Mouse (Mus musculus): ENCODE measurements at regions not wholly inside any gene's neighbourhood (a gene's known extent, or its start where the extent isn't known, plus 50 kb on each side); places are given as distances from the start of the nearest gene placed in this dataset.

DNA sequence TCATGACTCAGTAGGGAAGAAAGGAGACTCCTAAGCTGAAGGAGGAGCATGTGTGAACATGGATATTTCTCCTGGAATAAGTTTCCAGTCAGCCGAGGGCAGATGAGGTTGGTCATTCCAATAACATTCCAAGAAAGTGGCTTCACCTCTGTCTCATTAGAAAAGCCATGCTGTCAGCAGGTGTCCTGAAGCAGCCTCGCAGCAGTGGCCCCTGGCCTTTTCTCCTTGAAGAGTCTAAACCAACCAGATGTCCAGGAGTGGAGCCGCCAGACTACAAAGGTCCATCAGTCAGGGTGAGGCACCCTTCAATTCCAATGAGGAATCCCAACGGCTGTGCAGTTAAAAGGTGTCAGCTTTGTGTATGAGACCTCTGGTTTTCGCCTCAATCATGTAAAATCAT is 197.2 kb upstream of the Klf3 start:
- DNase-seq (ENCODE audit: low spot score), result no peak

DNA sequence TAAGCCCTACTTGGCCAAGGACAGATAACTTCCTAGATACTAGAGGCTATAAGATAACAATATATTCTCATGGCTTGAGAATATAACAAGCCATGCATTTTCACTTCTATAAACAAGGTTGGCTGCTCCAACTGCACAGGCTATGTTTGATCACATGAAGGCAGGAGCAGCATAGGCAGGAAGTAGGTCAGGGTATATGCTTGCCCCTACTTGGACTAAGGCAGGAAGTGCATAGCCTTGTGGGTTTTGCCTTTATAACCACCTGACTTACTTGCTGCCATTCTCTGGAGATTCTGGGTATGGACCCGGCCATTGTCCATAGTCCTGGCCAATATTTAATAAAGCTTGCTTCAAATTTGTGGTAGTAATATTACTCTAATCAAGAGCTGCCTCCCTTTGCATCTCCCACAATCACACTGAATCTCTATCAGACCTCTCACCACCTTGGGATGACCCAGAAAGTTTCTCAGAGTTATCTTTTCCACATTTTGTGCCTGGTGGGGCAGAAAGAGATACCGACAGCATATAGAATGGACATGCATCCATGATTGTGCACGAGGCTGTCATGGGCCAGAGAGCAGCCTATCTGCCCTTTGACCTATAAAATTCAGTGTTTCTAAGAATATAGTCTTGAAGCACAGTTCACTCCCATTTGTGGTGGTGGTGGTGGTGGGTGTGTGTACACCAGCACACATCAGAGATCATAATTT is 193.7 kb upstream of the Klf3 start:
- DNase-seq (ENCODE audit: low spot score), result no peak

DNA sequence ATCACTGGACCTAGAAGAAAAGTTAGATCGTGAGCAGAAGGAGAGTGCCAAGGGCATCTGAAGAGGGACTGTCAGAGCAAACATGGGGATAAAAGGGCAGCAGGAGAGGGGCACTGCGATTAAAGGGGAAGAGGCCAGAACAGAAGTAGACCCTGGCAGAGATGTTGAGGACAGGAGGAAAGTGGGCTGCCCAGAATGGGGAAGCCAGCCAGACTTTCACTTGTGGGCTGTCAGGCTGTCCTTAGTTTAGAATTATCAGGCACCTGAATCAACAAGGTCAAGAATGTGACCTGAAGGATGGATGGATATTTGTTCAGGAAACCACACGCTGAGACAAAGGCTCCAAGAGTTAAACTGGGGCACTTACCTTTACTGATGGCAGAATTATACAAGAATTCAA is 193.0 kb upstream of the Klf3 start:
- no peak for DNase-seq (ENCODE audit: low spot score)

DNA sequence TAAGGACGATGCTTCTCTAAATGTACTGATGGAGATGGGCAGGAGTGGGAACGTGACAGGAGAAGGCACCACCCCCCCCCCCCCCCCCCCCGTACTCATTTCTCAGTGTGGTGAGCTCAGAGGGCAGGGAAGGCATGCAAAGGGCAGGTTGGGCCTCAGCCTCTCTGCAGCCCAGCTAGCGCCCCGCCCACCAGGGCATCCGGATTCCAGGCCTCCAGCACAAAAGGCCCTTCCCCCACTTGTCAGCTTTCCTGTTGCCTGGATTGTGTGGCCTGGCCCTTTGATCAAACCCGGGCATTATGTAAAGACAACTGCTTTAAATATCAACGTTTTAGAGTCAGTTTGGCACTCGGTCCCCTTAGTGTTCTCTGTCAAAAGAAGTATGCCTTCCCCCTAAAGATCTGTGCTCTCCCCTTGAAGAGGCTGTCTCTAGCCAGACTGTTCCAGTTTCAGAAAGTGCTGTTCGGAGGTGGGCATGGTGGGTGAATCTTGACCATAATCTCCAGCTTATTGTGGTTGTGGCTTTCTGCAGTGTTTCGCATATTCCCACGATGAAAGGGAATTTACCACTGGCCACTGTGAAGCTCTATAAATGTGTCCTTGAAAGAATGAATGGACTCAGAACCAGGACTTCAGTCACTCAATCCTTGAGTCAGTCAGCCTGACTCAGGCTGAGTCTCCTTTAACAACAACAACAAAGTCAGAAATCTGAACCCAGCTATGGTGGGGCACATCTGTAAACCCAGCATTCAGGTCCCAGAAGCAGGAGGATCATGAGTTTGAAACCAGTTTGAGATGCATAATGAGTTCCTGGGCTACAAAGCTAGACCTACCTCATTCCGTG is 192.4 kb upstream of the Klf3 start:
- DNase-seq (ENCODE audit: low spot score), result peak; percentile 15

DNA sequence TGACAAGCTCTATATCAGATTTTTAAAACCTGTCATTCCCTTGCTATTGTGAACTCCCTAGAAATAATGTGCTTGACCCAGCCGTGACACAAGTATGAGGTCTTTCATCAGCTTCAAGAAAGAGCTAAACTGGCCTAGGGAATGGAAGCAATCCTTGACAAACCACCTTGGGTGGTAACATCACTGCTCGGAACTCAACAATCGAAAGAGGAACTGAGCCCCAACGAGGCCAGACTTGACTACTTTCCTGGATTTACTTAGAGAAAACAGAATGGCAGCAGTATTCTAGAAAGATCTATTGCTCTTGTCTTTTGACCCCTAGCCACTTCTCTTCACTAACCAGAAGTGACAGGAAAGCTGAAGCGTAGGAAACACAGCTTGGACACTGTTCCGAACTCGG is 191.2 kb upstream of the Klf3 start:
- DNase-seq (ENCODE audit: low spot score), result no peak

DNA sequence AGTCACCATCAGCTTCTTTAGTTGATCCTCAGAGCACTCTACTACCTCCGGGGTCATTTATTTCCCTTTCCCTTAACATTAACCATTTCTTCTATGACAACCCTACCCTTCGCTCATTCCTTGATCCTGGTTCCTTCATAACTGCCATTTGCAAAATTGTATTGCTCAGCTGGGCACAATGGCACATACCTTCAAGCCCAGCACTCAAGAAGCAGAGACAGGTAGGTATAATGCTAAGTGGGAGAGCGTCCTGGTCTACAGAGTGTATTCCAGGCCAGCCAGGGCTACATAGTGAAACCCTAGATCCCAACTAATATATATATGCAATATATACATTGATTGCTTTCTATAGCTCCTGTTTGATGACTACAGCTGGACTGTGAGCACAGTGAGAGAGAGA is 189.5 kb upstream of the Klf3 start:
- no peak for DNase-seq (ENCODE audit: low spot score)

DNA sequence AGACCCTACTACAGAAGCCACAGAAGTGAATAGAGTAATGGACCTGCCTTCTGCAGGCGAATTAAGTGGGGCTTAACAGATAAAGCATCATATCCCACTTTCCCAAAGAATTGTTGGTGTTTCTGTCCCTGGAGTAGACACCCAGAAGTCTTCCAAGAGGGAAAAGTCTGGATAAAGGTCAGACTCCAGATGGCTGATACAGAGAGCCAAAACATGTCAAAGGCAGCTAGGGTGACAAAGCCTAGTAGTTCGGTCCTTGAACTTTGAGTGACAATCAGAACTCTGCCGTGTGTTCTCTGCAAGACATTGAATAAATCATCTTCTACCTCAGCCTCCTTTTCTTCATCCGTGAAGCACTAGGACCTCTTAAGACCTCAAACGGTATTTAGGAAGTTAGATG is 185.1 kb upstream of the Klf3 start:
- DNase-seq (ENCODE audit: low spot score), result no peak

DNA sequence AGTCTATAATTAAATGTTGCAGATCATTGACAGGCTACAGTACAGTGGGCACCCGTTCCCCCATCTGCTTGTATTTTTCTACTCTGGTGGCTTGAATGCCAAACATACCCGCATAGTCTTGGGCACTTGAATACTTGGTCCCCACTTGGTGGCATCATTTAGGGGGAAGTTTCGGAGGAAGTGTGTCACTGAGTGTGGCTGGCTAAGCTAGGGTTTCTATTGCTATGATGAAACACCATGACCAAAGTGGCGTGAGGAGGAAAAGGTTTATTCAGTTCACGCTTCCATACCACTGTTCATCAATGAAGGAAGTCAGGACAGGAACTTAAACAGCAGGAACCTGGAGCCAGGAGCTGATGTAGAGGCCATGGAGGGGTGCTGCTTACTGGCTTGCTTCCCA is 183.4 kb upstream of the Klf3 start:
- DNase-seq (ENCODE audit: low spot score), result no peak

DNA sequence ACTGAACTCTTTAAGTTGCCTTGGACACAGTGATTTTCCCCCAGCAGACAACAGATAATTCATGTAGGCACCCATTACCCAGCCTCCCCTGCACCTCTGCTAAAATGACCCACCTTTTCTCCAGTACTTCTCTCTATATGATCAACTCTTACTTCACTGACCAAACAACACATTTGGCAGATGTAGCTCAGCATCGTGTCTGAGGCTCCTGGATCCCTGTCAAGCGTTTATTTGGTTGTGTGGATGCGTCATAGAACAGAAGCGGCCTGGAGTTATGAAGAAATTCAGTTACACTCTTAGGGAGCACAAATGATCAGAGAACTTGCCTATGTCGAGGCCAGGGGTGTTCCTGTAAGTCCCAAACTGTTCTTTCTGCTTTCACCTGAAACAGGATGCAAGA is 182.5 kb upstream of the Klf3 start:
- no peak for DNase-seq (ENCODE audit: low spot score)

DNA sequence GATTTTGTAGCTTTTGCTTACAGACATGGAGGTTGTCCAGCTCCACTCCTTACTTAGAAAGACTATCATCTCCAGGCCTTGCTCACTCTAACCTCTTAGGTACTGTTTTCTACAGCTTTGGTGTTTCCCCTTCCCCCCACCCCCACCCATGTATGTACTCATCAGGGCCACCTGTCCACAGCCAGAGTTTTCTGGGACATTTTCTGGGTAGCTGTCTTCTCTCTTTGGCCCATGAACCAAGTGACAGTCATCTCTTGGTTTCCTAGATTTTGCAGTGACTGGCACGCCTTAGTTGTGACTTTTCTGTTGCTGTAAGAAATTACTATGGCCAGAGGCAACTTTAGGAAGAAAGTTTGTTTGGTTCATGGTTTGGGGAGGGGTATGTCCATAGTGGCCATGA is 181.8 kb upstream of the Klf3 start:
- DNase-seq (ENCODE audit: low spot score), result no peak

DNA sequence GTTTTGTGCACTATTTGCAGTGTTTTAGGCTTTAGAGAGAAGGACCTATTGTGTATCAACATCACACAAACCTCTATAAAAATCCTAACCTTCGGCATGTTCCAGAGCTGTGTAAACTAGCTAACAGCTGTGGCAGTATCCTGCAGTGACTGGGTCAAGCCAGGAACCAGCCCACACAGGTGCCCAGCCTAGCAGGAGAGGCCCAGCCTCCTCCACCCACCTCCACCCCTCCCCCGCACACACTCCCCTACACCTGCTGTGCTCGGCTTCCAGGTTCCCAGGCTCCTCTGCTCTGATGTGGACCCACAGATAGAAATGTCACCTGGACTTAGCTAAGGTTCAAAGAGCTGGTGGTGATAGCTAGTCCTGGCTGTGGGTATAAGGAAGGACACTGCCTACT is 179.5 kb upstream of the Klf3 start:
- peak; percentile 6 for DNase-seq (ENCODE audit: low spot score)

DNA sequence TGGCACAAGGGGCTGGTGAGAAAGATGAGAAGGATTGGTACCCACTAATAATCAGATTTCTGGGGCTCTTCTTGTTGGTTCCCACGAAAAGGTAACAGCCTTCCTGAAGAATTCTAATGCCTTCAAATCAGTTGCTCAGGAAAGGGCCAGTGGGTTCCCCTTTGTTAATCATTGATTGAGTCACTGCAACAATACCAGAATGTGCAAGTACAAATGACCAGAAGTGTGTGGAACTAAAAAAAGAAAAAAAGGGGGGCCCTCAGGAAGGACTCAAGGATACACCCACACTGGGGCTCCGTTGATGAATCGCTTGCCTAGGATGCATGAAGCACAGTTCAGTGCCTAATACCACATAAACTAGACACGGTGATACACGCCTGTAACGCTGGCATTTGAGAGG is 179.0 kb upstream of the Klf3 start:
- no peak for DNase-seq (ENCODE audit: low spot score)

DNA sequence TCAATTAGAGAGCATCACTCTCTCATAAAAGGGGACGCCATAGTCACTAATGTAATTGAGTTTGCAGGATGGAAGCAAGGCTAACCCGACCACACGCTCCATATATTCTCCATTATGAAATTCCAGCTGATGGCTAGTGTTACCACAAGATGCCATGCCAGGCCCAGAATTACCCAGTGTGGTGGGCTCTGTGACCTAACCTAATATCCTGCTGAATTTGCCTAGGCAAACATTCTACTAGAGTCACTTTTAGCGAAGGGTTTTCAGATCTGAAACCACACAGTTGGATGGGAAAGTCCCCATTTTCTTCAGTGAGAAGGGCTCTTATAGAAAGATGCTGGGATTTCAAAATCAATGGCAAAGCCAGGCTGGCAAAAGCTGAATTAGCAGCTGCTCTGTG is 177.8 kb upstream of the Klf3 start:
- no peak for DNase-seq (ENCODE audit: low spot score)

DNA sequence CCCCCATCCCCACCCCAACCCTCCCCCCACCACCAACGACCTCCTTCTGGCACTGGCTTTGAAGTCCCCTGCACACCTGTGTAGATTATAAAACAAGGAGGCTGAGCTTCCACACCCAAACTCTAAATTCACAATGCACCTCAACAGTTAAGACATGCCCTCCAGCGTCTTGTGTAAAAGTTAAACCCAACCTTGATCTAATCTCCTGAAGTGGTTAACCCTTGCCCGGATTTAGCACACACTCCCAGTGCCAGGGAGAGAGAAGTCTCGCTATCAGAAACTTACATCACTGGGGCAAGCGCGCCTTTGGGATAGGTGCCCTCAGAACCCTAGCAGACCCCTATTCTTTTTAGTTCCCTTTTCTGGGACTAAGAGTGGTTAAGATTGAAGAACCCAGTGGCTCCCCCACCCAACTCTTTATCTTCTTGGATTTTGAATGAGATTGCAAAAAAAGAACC is 177.3 kb upstream of the Klf3 start:
- DNase-seq (ENCODE audit: low spot score), result no peak

DNA sequence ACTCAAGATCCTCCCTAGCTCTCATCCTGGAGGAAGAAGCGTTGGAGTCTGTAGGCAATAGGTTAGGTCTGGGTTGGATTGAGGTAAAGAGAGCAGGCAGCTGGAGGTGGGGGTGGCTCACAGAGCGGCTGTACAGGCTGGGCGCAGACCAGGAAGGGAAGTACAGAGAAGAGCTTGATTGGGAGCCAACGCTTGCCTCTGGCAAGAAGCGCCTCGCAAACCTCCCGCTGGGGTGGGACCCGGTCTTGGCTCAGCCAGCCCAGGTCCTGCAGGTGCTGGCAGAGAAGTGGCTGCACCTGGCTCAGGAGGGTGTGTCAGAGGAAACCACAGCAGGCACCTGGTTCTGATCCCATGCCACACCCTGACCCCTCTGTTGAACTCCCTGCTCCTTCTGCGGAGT is 176.8 kb upstream of the Klf3 start:
- DNase-seq (ENCODE audit: low spot score), result peak; percentile 45

DNA sequence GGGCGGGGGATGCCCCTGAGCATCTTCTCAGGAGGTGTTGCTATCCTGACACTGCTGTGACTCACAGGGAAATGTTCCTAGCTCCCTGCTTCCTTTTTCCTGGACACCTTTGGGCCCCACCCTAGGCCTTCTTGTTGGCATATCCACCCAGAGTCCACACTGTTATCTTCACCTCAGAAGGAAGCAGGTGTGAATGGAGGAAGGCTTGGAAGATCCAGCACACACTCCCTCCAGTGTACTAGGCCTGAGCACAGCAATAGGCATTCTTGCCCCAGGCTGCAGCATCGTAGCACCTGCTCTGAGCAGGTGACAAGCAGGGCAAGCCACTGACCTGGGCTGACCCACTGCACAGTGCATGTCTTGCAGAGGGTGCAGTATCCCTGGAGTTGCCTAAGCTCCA is 172.6 kb upstream of the Klf3 start:
- DNase-seq (ENCODE audit: low spot score), result no peak

DNA sequence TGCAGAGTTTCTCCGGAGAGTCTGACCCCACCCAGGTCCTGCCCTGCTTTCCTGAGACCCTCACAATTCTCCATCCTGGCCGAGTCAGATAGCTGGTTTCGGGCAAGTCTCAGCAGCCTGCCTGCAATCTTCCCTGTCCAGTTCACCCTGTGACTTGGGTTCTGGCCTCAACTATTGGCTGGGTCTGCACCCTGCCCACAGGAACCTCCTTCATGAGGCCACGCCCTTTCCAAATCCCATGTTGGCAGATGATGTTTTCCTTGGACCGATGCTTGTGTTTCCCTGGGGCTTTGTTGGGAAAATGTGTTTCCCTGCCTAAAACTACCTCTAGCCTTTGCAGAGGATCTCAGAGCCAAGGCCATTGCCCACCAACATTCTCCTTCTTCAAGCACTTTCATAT is 171.0 kb upstream of the Klf3 start:
- no peak for DNase-seq (ENCODE audit: low spot score)

DNA sequence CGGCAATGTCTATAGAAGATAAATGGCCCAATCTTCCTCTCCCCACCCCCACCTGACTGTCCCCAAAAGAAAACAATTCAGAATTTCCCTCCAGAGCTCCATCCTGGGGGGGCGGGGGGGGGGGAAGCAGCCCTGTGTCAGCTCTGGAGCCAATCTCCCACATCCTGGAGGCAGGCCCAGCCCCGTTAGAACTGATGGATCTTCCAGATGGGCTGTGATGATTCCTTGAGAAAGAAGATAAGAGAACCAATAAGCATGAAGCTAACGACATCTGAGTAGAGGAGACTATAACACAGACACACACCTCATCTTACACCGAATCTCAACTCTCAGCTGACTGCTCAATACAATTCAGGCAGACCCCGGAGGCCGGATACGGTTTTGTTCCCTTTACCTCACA is 169.2 kb upstream of the Klf3 start:
- no peak for DNase-seq (ENCODE audit: low spot score)

DNA sequence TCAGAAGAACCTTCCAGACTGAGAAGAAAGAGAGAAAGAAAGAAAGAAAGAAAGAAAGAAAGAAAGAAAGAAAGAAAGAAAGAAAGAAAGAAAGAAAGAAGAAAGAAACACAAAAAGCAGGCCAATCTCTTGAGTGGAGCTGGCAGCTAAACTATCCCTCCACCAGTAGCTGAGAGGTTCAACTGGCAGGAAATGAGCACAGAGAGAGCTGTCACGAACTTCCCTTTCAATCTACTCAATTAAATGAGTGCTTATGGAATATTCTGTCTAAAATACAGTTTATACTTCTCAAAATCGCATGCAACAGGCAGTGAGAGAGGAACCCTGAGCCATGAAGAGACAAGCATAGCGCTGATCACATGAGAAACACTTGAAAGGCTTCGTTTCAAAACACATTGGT is 168.5 kb upstream of the Klf3 start:
- no peak for DNase-seq (ENCODE audit: low spot score)

DNA sequence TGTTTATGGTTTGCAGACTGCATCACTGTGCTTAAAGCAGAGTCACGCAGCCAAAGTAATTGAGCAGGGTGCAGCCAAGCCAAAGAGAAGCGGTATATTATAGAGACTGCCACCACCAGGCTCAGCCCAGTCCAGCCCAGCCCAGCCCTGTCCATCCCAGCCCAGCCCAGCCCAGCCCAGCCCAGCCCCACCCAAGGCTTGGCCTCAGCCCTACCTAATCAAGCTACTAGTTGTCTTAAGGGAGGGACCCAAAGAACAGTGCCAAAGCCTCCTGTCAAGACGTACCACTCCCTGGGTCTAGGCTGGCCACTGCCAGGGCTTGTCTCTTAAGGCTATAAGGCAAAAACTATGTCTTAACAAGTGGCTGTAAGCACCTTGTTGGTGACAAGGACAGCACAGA is 166.9 kb upstream of the Klf3 start:
- DNase-seq (ENCODE audit: low spot score), result no peak

DNA sequence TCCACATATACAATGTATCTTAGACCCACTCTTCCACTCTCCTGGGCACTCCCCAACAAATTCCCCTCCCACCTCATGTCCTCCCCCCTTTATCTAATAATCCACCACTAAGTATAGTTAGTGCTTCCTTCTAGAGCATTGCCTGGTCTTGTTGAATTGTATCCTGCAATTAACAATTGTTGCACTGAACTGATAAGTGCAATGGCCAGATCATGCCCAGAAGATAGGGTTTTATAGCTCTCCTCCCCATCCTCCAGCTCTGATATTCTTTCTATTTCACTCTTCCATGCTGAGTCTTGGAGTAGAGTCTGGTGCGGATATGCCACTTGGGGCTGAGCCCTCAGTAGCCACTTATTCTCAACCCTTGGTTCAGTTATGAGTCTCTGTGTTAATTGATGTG is 159.6 kb upstream of the Klf3 start:
- no peak for DNase-seq (ENCODE audit: low spot score)

DNA sequence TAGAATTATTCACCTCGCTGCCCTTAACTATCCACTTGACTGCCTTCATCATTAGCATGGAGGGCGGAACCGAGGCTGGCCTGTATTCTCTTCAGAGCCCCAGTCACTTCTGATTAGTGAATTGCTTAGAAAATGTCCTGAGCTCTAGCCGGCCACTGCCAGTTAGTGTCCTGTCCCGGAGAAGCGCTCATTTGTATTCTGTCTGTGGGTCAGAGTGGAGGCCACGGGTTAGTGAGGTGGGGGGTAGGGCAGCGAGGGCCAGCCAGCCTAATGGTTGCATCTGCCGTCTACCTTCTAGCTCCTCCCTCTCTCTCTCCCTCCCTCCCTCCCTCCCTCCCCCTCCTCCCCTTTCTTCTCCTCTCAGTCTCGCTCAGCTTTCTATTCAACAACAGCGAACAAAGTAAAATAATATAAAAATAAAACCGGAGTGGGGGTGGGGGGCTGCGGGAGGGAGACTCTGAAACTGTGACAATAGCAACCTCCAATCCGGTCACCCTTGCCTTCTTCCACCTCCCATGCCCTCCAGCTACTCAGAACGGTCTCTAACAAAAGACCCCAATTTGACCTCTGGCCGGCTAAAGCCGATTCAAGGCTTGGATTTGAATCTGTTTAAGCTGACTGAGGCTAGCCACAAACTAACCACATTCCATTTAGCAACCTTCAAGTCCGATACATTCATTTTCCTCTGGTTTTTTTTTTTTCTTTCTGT is 155.6 kb upstream of the Klf3 start:
- no peak for DNase-seq (ENCODE audit: low spot score)

DNA sequence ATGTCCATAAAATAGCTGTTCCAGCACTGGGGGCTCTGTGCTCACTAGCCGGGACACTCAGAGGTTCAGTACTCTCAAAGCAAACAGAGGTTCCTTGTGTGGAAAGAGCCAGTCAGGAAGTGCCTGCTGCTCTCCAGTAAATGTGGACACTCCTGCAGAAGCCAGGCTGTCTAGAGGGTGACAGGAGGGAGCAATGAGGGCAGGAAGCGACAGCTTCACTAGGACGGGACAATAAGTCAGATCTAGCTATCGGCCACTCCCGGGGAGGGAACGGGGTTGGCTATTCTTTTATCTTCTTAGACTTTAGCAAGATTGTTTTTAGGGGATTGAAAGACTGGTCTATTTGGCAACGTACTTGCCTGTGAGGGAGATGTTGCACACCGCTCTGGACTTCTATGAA is 154.7 kb upstream of the Klf3 start:
- no peak for DNase-seq (ENCODE audit: low spot score)
